Mouse (Mus musculus) inflammation-experienced regulatory T-cells, adult 6 months (primary cell): ENCODE results near the gene Zfp618. TPM values are rescaled to one million over a fixed set of nuclear protein-coding genes. Genes with fewer than 3 reads are reported as not detected.

Source experiments
- ATAC-seq: one replicate; pipeline ENCODE4 v1.8.0; 2017
- polyA plus RNA-seq, 3 experiments: library from polyadenylated mRNA; unstranded; fragments of 100-300 nt; shearing (Covaris generic); gene quantifications; one replicate each; pipeline ENCODE4 v1.2.1; 2017

Gene Zfp618
- polyA plus RNA-seq, 3 experiments from 2014 or later = 0.05 to 0.31 TPM; not detected in 1

GRCm38 (mm10) chr4:63068499-63069175, 103.3 kb downstream of the Zfp618 start:
- no peak for ATAC-seq

- ATAC-seq = no peak
Measured at GRCm38 (mm10) chr4:63071413-63072260, 106.3 kb downstream of the Zfp618 start.

GRCm38 (mm10) chr4:63073139-63073538, 107.8 kb downstream of the Zfp618 start:
- ATAC-seq = peak; percentile 56

- no peak for ATAC-seq
Measured at GRCm38 (mm10) chr4:63079159-63079558, 113.8 kb downstream of the Zfp618 start.

GRCm38 (mm10) chr4:63084473-63084889, 119.1 kb downstream of the Zfp618 start:
- ATAC-seq = no peak

GRCm38 (mm10) chr4:63089484-63089883, 124.1 kb downstream of the Zfp618 start:
- ATAC-seq = no peak

GRCm38 (mm10) chr4:63091151-63091550, 125.8 kb downstream of the Zfp618 start:
- ATAC-seq = no peak

GRCm38 (mm10) chr4:63097603-63098002, 132.2 kb downstream of the Zfp618 start:
- ATAC-seq = no peak

- no peak for ATAC-seq
Measured at GRCm38 (mm10) chr4:63100478-63100877, 135.1 kb downstream of the Zfp618 start.

- no peak for ATAC-seq
Measured at GRCm38 (mm10) chr4:63102025-63102424, 136.7 kb downstream of the Zfp618 start.

GRCm38 (mm10) chr4:63105651-63106050, 140.3 kb downstream of the Zfp618 start:
- ATAC-seq = no peak

GRCm38 (mm10) chr4:63118639-63119437, 153.5 kb downstream of the Zfp618 start:
- ATAC-seq = peak; percentile 69

GRCm38 (mm10) chr4:63124861-63125466, 159.6 kb downstream of the Zfp618 start:
- no peak for ATAC-seq

- no peak for ATAC-seq
Measured at GRCm38 (mm10) chr4:63129891-63130624, 164.7 kb downstream of the Zfp618 start.

GRCm38 (mm10) chr4:63147268-63147667, 181.9 kb downstream of the Zfp618 start:
- ATAC-seq = no peak

GRCm38 (mm10) chr4:63151127-63151526, 185.8 kb downstream of the Zfp618 start:
- ATAC-seq = no peak

GRCm38 (mm10) chr4:63154028-63154427, 188.7 kb downstream of the Zfp618 start:
- no peak for ATAC-seq

- ATAC-seq = no peak
Measured at GRCm38 (mm10) chr4:63154699-63155098, 189.3 kb downstream of the Zfp618 start, which contains the start of gene Ambp. TSS of gene Ambp (minus strand) at chr4:63154799.

GRCm38 (mm10) chr4:63155596-63155995, 190.2 kb downstream of the Zfp618 start:
- no peak for ATAC-seq

- no peak for ATAC-seq
Measured at GRCm38 (mm10) chr4:63156726-63157634, 191.6 kb downstream of the Zfp618 start.

GRCm38 (mm10) chr4:63158192-63158591, 192.8 kb downstream of the Zfp618 start:
- ATAC-seq = no peak
